Mouse (Mus musculus): Measurements from ENCODE around the gene Cadm1.

DNA sequence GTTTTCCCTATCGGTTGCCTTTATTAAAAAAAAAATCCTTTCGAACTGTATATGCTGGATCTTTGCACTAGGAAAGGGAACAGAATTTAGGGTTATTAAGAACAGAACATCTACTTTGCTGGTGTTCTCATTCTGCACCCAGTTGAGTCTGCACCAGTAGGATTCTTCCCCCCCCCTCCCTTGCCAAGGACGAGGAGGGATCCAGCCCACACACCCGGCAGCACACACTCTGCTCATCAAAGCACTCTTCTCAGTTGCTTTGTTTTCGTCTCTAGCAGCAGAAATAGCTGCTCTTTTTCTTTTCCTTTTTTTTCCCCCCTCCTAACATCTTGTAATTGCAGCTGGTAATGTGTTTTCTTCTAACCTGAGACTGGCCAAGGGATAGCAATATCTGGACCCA is 198.9 kb downstream of the Cadm1 start:
- TF ChIP-seq CTCF (IDR thresholded peaks at IDR 0.05; ENCODE audit: control insufficient read depth, insufficient read depth, low read length) (no peak), POLR2A (IDR thresholded peaks at IDR 0.05; ENCODE audit: borderline replicate concordance, control insufficient read depth, low read depth, low read length) (no peak)
